Mouse (Mus musculus) retina, postnatal 1 day (tissue): Measurements from ENCODE around the gene Hoxd13.
A peak's percentile ranks its signal among the peaks of the same experiment; 100 is the strongest.

ENCODE experiments used
- DNase-seq: peaks from one replicate; pipeline ENCODE4 v3.0.0-alpha.2; 2012

Gene Hoxd13

DNA sequence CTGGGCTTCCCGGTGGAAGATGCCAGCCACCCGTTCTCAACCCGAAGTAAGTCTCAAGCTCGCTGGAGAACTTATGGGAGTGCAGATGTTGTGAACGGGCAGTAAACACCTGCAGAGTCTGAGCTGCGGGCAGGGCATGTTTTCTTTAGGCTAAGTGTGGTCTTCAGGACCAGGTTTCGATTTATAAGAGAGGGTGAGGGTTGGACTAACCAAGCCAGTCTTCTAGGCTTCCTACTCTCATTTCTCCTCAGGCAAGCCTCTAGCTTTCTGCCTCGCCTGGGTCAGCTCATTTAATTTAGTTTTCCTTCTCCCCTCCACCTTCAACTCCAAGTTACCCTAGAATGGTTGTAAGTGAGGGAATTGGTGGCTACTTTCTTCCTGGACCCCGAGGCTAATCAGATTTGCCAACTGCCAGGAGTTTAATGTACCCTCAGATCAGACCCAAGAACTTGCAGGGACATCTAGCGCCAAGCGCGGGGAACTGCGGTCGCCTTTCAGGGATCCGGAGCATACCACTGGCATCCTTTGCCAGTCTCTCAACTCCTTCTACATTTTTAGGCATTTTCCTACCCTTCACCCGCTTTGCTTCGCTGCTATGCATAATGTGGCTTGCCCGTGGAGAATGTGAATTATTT lies 4.7 kb upstream of the Hoxd13 start:
- peak; percentile 80 for DNase-seq

DNA sequence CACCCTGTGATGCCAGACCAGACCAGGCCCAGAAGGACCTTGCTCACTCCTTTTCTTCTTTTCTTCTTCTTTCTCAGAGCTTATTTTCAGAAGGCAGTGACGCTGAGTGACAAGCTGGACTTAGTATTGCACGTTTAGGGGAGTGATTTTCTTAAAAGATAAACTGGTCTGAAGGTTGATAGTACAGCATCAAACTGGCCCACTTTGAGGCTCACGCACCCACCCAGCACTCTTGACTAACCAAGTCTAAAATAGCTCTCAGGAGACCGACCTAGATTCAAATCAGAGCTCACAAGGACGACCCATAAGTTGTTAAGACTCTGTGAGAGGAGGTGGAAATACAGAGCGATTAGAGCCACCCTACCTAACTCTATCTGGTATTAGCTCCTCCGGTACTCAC lies 1.7 kb upstream of the Hoxd13 start:
- no peak for DNase-seq

DNA sequence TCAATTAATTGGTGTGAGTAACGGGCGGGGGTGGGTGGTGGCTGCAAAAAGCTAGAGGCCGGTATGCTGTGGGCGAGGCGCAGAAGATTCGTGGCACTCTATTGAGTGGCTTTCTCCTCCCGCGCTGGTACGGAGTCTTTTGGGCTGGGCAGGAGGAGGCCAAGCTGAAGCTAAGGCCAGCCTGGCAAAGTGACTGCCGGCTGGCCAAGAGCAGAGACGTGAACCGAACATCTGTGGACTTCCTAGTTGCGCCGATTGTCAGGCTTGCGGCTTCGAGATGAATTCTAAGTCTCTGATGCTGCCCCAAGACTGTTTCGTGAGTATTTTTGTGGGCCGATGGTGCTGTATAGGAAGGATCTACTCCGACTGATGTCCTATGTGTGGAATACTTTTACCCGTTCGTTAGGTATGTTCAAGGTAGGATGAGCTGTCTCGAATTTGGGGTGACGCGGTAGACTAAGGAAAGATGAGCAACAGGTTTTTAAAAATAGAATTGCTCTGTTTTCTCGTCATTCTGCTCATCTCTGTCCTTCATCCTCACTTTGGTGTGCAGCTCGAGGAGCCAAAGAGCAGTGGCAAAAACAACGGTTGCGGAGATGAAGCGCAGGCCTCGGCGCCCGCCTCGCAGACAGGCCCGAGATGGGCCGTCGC lies 794 bp upstream of the Hoxd13 start:
- DNase-seq = no peak

DNA sequence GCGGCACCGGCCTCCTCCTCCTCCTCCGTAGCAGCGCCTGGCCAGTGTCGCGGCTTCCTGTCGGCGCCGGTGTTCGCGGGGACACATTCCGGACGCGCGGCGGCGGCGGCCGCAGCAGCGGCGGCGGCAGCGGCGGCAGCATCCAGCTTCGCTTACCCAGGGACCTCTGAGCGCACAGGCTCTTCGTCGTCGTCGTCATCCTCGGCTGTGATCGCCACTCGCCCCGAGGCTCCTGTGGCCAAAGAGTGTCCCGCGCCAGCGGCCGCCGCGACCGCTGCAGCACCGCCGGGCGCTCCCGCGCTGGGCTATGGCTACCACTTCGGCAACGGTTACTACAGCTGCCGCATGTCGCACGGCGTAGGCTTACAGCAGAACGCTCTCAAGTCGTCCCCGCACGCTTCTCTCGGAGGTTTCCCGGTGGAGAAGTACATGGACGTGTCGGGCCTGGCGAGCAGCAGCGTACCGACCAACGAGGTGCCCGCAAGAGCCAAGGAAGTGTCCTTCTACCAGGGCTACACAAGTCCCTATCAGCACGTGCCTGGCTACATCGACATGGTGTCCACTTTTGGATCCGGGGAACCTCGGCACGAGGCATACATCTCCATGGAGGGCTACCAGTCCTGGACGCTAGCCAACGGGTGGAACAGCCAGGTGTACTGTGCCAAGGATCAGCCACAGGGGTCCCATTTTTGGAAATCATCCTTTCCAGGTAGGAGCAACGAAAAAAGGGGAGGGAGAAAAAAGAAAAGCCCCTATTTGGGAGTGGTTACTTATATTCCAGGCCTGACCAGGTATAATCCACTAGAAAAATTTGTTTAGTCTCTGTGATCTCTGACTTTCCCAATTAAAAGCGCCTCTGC lies 490 bp downstream of the Hoxd13 start:
- peak; percentile 55 for DNase-seq

DNA sequence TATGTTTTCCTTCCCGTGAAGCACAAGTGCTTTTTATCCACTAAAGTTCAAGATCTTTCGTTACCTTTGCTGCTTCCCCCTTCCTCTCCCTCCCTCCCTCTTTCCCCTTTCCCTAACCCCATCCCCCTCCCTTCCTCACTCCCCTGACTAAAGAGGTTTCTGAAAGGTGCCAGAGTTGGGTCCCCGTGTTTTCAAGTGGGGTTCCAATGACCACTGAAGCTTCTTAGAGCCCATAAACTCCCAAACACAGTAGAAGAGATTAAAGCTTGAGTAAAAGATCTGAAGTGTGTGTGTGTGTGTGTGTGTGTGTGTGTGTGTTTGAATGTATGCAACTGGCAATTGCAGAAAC lies 1.1 kb downstream of the Hoxd13 start:
- no peak for DNase-seq

DNA sequence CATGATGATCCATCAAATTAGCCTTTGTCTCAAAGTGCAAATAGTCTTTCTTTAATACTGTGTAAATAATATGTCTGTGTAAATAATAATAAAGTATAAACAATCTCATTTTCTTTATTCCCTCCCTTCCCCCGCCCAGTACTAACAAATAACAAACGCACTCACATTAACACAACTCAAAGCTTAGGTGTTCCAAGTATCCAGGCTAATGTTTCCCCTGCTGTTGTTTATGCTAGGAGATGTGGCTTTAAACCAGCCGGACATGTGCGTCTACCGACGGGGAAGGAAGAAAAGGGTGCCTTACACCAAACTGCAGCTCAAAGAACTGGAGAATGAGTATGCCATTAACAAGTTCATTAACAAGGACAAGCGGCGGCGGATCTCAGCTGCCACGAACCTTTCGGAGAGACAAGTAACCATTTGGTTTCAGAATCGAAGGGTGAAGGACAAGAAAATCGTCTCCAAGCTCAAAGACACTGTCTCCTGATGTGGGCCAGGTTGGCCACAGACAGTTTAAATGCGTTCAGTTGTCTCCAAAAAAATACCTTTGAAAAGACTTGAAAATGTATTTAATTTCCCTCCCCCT lies 1.6 kb downstream of the Hoxd13 start:
- DNase-seq = no peak

DNA sequence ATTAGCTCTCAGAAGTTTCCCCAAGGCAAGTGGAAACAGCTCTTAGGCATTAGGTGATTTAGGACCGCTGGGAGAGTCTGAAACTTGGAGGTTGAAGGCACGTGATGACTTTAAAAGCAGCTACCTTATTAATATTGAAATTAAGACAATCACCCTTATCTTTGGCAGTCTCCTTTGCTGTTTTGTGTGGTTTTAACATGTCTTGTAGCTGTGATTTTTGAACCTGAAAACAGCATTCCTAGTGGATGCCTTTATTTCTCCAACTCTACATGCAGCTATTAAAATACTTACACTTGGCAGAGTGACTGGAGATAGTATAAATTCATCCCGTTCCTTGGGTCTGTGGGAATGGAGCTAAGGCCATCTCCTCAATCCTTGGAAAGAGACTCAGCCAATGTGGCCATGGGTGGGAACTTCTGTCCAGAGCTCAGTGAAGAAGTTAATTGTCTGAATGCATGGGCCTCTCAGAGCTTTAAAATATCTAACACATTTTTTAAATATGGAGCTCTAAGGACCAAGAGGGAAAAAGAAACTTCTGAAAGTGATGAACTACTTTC lies 2.6 kb downstream of the Hoxd13 start:
- no peak for DNase-seq

DNA sequence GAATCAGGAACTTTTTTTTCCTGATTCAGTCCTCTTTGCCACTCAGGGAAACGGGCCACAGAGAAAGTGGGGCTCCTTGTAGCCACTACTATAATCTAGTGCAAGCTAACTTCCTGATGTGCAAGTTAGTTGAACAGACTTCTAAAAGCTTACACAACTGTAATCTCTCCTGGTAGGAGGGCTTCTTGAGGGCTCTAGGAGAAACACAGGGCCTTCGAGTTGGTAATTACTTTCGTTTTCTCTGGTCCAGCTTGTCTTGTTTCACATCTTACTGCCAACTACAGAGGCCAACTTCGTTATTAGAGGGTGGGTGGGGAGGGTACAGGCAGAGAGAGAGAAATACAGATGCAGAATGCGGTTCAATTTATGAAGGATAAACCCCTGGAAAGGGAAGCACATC lies 3.7 kb downstream of the Hoxd13 start:
- DNase-seq = no peak

DNA sequence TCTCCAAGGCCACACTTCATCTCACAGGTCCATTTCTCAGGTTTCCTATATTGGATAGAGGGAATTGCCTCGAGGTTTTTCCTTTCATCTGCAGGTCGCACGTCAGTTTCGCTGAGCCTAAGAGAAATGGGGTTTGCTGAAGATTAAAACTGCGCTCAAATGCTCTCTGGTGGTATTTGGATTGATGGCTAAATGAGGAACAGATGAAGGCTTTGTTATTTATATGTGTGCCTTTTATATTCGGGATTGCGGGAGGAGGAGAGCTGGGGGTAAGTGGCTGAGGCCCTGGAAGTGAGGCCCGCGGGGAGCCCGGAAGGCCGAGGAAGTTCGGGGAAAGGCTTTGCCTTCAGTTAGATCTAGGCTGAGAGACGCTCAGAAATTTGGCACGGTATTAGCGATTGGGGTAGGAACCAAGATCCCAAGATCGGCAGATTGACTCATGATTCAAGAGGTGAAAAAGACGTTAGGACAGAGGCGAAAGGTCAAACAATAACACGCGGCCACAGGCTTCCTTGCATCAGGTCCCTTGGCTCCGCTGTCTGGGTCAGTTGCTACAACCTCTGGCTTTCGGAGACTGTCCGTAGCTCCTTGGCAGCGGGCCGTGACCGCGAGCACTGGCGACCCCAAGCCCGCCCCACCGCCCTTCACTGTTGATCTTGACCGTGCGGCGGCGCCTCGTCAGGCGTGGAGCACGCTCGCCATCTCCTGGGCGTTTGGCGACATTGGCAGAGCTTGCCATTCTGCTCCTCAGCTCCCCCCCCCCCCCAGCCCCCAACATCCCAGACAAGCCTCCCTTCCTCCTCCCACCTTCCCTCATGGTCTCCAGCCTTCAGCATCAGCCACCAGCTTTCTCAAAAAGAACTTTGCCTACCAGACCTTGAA lies 4.6 kb downstream of the Hoxd13 start:
- peak; percentile 85 for DNase-seq

DNA sequence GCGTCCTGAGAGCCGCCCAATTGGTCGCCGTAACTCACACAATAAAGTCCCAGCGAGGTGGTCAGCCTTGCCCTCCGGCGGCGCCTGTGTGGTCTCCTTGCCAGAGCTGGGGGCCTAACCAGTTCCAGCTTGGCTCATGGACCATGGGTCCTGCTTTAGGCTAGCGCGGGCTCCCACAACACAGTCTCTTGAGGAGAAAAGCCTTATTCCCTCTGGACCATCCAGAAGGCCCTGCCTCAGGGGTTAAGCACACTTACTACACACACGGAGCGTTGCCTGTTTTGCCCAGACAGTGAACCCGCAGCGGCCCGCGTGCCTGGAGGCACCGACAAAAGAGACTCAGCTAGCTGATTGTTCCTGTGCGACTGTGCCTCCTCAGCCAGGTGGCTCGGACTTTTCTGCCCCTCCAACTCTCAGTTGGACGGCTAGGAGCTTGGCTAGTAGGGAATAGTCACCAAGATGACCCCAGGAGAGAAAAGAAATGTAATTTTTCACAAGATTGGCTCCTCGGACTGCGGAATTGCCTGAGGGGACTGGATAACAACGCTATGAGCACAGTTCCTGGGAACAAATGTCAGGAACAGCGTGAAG lies 5.8 kb downstream of the Hoxd13 start:
- no peak for DNase-seq

DNA sequence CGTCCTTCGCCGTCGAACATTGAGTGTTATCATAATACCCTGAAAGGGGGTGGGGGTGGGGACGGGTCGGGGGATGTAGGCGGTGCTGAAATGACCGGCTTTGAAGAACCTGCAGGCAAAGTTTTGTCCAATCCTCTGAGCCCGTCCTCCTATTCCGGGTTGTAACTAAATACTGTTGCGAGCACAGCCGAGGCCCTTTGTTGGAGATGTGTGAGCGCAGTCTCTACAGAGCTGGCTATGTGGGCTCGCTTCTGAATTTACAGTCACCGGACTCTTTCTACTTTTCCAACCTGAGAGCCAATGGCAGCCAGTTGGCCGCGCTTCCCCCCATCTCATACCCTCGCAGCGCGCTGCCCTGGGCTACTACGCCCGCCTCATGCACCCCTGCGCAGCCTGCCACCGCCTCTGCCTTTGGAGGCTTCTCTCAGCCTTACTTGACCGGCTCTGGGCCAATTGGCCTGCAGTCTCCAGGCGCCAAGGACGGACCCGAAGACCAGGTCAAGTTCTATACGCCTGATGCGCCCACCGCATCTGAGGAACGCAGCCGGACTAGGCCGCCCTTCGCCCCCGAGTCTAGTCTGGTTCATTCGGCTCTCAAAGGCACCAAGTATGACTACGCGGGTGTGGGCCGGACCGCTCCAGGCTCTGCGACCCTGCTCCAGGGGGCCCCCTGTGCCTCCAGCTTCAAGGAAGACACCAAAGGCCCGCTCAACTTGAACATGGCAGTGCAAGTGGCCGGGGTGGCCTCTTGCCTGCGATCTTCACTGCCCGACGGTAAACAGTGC lies 7.0 kb downstream of the Hoxd13 start, which contains the start of gene Hoxd12:
Gene Hoxd12, plus strand, starts transcription at position 133 of the 785 bp plus-strand sequence.
- no peak for DNase-seq

DNA sequence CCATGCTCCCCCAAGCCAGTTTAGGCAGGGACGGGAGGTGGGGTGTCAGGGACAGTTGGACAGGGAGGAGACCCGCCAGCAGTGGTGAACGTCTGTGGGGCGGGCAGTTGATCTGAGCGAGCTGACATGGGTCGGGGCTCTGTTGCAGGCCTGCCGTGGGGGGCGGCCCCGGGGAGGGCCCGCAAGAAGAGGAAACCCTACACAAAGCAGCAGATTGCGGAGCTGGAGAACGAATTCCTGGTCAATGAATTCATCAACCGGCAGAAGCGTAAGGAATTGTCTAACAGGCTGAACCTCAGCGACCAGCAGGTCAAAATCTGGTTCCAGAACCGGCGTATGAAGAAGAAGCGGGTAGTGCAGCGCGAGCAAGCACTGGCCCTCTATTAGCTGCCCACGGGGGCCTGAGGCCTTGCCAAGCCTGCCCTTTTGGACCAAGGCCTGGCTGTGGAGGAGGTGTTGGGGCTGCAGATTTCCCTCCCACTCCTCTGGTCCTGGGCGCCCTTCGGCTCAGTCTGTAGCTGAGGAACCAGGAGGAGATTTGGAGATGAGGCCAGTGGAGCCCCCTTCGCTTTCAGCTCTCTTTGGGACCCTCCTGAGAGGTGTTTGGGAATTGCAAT lies 7.7 kb downstream of the Hoxd13 start:
- no peak for DNase-seq

DNA sequence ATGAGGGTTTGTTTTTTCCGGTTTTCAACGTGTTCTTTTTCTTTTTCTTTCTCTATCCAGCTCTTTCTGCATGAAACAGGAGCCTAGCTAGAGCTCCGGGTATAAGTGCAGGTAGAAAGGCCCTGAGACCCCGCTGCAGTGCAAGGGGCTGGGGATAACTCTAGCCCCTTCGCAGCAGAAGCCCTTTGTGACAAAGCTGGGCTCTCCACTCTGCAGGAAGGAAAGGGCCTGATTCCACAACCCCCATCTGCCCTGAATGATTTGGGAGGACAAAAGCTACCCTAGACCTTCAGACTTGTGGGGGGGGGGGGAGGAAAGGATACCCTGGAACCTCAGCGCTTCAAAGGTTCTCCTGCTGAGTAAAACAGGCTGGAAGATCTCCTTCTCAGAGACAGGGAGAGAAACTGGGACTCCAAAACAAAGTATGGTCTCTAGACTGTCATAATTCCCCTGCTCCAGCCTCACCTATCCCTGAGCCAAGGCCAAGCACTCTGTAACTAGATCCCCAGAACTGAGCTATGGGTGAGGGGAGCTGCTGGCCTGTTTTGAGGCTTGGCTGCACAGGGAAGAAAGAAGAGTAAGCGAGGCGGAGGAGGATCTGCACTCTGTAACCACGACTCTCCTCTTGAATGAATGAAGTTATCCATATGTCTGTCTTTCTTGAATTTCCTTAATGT lies 8.4 kb downstream of the Hoxd13 start:
- no peak for DNase-seq

DNA sequence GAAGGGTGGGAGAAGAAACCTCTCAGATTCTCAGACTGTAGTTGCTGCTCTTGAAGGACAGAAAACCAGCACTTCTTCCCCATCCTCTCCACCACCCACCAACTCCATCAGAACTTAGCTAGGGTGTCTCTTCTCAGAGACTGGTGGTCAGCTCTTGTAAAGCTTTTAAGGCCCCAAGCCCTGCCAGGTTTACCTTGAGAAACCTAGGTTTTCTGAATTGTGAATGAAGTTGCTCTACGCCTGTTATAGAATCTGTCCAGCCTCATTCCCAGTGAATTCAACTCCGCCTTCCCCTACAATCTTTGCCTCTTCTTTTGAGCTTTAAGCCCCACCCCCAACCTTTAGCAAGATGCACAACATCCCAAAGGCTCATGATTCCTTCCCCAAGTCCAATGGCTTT lies 9.0 kb downstream of the Hoxd13 start:
- no peak for DNase-seq

DNA sequence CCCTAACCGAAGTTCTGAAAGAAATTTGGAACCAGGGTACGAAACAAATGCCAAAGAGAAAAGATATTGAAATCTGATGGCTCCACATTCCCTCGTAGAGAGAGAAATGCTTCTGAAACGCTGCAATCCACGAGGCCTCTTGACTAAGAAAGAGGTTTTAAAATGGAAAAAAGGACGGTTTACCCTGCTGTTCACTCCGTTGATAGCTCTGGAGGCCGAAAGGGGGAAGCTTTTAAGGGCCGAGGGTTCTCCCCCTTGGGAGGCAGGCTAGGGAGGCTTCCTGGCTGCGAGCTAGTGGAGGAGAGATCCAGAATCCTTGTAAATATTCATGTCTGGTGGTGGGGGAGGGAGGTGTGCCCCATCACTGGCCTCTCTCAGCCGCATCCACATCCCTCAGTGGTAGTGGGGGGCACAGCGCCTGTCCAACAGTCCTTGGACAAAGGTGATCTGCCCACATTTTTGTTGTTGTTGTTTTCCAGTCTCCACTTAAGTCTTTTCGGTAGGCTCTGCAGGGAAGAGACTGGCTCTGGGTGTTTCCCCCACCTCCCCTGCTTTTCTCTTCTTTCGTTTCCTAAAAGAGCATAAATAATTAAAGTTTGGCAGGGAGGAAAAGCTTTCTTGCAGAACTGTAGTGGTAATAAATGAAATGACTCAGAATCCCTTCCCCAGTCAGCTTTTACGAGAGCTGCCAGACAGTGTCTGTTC lies 10.9 kb downstream of the Hoxd13 start, which contains the start of gene Hoxd11:
Gene Hoxd11, plus strand, starts transcription at position 667 of the 705 bp plus-strand sequence.
- DNase-seq = no peak

DNA sequence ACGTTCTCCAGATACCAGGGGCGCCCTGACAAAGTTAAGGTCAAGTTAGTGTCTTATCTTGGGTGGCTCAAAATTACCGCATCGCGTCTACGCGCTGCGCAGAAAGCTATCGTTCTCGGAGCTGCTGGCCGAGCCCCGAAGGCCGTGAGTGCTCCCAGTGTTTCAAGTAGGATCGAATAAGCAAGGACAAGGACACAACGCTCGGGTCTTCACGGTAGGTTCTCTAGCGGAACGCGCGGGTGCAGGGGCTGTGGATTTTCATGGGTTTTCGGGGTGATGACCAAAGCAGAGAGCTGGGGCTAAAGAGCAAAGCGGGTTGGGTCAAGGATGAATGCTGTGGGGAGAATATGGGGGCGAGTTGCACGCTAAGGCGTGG lies 11.5 kb downstream of the Hoxd13 start:
- DNase-seq = no peak

DNA sequence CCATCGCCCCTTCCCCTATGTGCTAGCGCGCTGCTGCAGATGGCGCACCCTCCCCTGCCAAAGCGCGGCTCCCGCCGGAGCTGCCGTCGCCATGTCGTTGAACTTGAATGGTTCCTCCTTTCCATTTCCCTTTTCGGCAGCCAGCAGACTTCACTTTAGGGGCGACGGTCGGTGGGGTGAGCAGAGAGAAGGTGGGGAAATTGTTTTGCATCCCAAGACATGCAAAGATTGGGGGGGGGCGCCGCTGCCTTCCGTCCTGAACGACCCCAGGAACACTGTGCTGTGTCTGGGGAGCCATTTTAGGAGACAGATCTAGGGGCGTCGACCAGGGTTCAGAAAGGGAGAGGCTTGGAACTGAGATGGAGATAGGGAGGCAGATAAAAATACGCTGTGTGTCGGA lies 11.9 kb downstream of the Hoxd13 start:
- DNase-seq = no peak

DNA sequence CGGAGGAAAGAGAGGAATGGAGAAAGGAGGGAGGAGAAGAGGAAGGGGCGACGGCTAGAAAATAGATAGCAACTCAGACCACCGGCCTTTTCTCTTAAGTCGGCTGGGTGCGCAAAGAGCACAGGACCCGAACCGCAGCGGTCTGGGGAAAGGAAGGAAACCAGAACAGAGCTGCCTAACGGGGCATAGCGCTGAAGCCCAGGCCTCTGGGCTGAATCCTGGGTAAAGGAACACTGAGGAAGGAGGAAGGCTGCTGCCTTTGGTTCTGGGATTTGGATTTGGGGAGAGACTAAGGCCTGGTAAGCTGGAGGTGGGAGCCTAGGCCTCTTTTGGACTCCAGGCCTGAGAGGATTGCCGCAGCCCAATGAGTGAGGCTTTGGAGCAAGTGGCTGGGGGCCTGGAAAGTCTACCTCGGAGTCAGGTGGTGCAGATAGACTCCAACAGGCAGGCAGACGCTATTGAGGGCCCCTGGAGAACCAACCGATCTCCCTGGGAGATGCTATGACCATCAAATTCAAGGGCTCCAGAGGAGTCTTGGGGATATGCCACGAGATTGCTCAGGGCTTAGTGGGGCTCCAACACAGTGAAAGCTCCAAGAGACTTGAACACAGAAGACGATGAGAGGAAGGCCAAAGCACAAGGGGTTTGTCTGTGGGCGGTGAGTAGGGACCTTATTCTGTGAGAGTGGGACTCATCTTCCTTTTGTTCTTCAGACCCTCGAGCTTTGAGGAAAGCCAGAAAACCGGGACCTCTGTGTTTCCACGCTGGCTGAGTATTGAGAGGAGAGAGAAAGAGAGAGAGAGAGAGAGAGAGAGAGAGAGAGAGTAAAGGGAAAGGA lies 12.7 kb downstream of the Hoxd13 start:
- DNase-seq = no peak
